Mouse (Mus musculus) heart, adult 2 months (tissue): ENCODE results near the gene Btbd11. TPM values are rescaled to one million over a fixed set of nuclear protein-coding genes. Genes with fewer than 3 reads are reported as not detected.
A peak's percentile ranks its signal among the peaks of the same experiment; 100 is the strongest.

Experiments used
- DNase-seq, 2 experiments: peaks; one replicate each; pipeline ENCODE4 v3.0.0; 2021
- H3K27ac ChIP-seq: fragments of 200-600 bp; 2 replicates; pipeline ENCODE4 v1.8.1; 2022
- H3K27me3 ChIP-seq: fragments of 200-500 bp; 2 replicates; pipeline ENCODE4 v1.6.1; 2012; ENCODE audit warnings: mild to moderate bottlenecking, low read length, inconsistent platforms, mixed read lengths; ENCODE audit not compliant: control insufficient read depth, insufficient read depth
- H3K36me3 ChIP-seq: fragments of 200-500 bp; 2 replicates; pipeline ENCODE4 v1.6.1; 2012; ENCODE audit warnings: low read length, inconsistent platforms; ENCODE audit not compliant: control insufficient read depth, insufficient read depth
- H3K4me1 ChIP-seq: fragments of 200-500 bp; 2 replicates; pipeline ENCODE4 v1.6.1; 2011; ENCODE audit warnings: low read length; ENCODE audit not compliant: control insufficient read depth, insufficient read depth
- H3K4me3 ChIP-seq: fragments of 200-600 bp; 2 replicates; pipeline ENCODE4 v1.8.1; 2022
- H3K79me2 ChIP-seq: fragments of 200-500 bp; replicated peaks from 2 replicates; pipeline ENCODE4 v1.6.1; 2012; ENCODE audit warnings: mild to moderate bottlenecking, inconsistent platforms, low read length, moderate library complexity, mixed read lengths; ENCODE audit not compliant: control insufficient read depth, insufficient read depth
- H3K9ac ChIP-seq: fragments of 200-500 bp; 2 replicates; pipeline ENCODE4 v1.6.1; 2012; ENCODE audit warnings: low read depth, mild to moderate bottlenecking, control low read depth, inconsistent platforms, low read length, mixed read lengths
- CTCF ChIP-seq: fragments of 200-600 bp; IDR thresholded peaks from 2 replicates; pipeline ENCODE4 v1.8.1; 2022; ENCODE audit warnings: antibody characterized with exemption, mild to moderate bottlenecking, moderate library complexity
- EP300 ChIP-seq: fragments of 200-500 bp; IDR thresholded peaks from 2 replicates; pipeline ENCODE4 v1.6.1; 2011; ENCODE audit warnings: low read depth, low read length, control low read depth; ENCODE audit not compliant: insufficient read depth
- POLR2A ChIP-seq: fragments of 200-500 bp; IDR thresholded peaks from 2 replicates; pipeline ENCODE4 v1.6.1; 2011; ENCODE audit warnings: mild to moderate bottlenecking, low read depth, low read length, control low read depth; ENCODE audit not compliant: insufficient read depth
- WGBS: fragments of 180-500 bp; shearing (Covaris S2); methylation state at CpG from one replicate; pipeline ENCODE4 v1.1.7; 2018; 5-methylcytosine and 5-hydroxymethylcytosine counted together
- intact Hi-C: fragments of 180-260 bp; cut with DNase I; formaldehyde crosslinking; loops from one replicate; pipeline ENCODE4 v1.15.1; 2025
- polyA plus RNA-seq: library from polyadenylated mRNA; depleted of rRNA; stranded (reverse); fragments of >200 nt; gene quantifications from 2 replicates; pipeline ENCODE4 v1.2.3, GENCODE M21; 2012
- total RNA-seq, 2 experiments: library from RNA; stranded (reverse); gene quantifications; 2 replicates each; pipeline ENCODE4 v1.2.3; 2021

The Btbd11 gene
- total and polyA plus RNA-seq, 3 experiments: 1.4 to 2.7 (median 1.8) TPM

DNA sequence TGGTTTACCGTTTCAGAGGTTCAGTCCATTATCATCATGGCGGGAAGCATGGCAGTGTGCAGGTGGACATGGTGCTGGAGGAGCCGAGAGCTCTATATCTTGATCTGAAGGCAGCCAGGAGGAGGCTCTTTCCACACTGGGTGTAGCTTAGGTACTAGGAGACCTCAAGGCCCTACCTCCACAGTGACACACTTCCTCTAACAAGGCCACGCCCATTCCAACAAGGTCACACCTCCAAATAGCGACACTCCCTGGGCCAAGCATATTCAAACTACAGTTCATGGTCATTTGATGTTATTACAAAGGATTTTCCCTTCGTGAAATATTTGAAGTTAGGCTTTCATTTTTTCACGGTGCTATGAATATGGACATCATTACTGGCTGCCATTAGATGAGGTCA lies 3.6 kb upstream of the Btbd11 start:
- Histone ChIP-seq H3K4me1 (no peaks in the 10 kb centered on the region), H3K9ac (no peak overlapping the region), H3K4me3 (no peak overlapping the region), H3K79me2 (no peaks in the 10 kb centered on the region), H3K27me3 (no peaks in the 10 kb centered on the region; the same call in 1 of the 2 replicates), H3K36me3 (no peaks in the 10 kb centered on the region), H3K27ac (no peak overlapping the region)
- intact Hi-C loops: loop anchor here (10.0 kb wide), 1 partner anchor 242 kb away; no protein-coding TSS in a partner anchor
- no peak for DNase-seq
- WGBS: 83% methylated on average over 7 of the region's 7 CpGs
- TF ChIP-seq CTCF (no peak), POLR2A (no peak), EP300 (no peak)

GRCm38 (mm10) chr10:85387219-85388070 lies 831 bp downstream of the Btbd11 start:
- WGBS: under 1% methylated on average over 78 of the region's 78 CpGs
- Histone ChIP-seq H3K27me3 (peaks cover 2% of the 10 kb centered on the region; the same call in 1 of the 2 replicates), H3K27ac (no peak overlapping the region; the same call in 1 of the 2 replicates), H3K4me3 (peak overlapping the region; percentile 69), H3K79me2 (no peaks in the 10 kb centered on the region), H3K4me1 (no peaks in the 10 kb centered on the region), H3K9ac (peak overlapping the region; percentile 64), H3K36me3 (no peaks in the 10 kb centered on the region)
- no peak for TF ChIP-seq EP300
- no peak for TF ChIP-seq POLR2A
- TF ChIP-seq CTCF: no peak
- intact Hi-C loops: loop anchor here (2.0 to 10.0 kb wide), 2 partner anchors 205 to 237 kb away; no protein-coding TSS in a partner anchor
- DNase-seq: peak; percentile 51 to 63

- H3K4me1 ChIP-seq: no peaks in the 10 kb centered on the region
- peaks cover 2% of the 10 kb centered on the region; the same call in 1 of the 2 replicates for H3K27me3 ChIP-seq
- 1% methylated on average over 49 of the region's 50 CpGs for WGBS
- peak; percentile 6 to 45 for DNase-seq
- peak overlapping the region; percentile 69 for H3K4me3 ChIP-seq
- H3K79me2 ChIP-seq: no peaks in the 10 kb centered on the region
- H3K9ac ChIP-seq: peak overlapping the region; percentile 64
- TF ChIP-seq CTCF (no peak), EP300 (no peak), POLR2A (no peak)
- intact Hi-C loops: loop anchor here (10.0 kb wide), 1 partner anchor 237 kb away; no protein-coding TSS in a partner anchor
- H3K27ac ChIP-seq: no peak overlapping the region
- H3K36me3 ChIP-seq: no peaks in the 10 kb centered on the region
Observed at GRCm38 (mm10) chr10:85388071-85388750, 1.6 kb downstream of the Btbd11 start.

DNA sequence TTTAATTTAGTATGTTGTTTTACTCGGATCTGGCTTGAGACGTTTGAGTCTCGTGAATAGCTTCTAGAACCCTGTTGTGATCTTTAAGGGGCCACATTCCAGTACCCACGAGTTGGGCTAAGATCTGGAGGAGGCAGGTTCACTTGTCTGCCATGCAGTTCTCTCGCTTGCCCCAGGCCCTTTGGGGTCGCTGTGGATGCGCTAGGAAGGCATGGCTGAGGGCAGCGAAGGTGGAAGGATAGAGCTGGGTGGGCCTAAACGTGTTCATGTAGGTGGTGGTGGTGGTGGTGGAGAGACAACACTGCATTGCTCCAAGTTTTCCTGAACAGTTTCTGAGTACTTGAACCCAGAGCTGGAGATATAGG lies 2.1 kb downstream of the Btbd11 start:
- Histone ChIP-seq H3K27ac (no peak overlapping the region), H3K79me2 (no peaks in the 10 kb centered on the region), H3K9ac (no peak overlapping the region), H3K4me3 (no peak overlapping the region; the same call in 1 of the 2 replicates), H3K4me1 (no peaks in the 10 kb centered on the region), H3K36me3 (no peaks in the 10 kb centered on the region), H3K27me3 (peaks cover 2% of the 10 kb centered on the region; the same call in 1 of the 2 replicates)
- peak; percentile 12 to 19 for DNase-seq
- WGBS: 4% methylated on average over 9 of the region's 9 CpGs
- TF ChIP-seq CTCF: peak; percentile 47
- TF ChIP-seq EP300: no peak
- intact Hi-C loops: loop anchor here (10.0 kb wide), 1 partner anchor 236 kb away; no protein-coding TSS in a partner anchor

DNA sequence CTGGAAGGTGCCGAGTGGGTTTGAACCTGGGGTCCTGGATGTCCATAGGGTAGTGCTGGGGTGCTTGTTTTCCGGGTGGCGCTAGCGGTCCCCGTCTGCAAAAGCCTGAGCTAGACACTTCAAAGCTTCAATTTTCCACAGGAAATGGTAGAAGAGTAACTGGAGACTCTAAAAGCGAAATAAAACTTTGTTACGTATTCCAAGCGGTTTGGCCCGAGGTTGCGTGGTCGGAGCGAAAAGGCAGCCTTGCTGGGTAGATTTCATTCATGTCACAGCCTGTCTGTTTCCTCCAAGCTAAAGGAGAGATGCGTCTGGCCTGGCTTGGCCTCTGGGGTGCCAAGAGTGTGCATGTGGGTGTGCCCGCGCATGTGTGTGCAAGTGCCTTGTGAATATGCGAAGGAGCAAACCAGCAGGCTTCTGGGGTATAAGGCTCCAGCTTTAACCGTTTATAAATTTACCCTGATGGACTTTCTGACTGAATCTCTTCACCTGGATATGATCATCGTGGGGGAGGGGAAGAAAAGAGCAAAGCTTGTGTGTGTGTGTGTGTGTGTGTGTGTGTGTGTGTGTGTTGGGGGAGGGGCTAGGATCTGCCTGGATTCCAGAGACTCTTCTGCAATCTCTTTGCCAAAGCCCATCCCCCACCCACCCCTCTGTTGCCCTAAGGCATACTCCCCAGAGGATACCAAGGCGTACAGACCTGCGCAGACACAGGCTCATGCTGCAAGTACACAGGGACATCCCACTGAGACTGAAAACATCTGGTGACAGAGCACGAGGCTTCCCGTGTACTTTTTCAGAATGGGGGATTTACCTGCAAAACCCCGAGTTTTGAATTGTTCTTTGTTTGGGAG lies 2.9 kb downstream of the Btbd11 start:
- intact Hi-C loops: loop anchor here (10.0 kb wide), 1 partner anchor 235 kb away; no protein-coding TSS in a partner anchor
- 62% methylated on average over 23 of the region's 23 CpGs for WGBS
- peaks cover 2% of the 10 kb centered on the region; the same call in 1 of the 2 replicates for H3K27me3 ChIP-seq
- TF ChIP-seq EP300 (no peak), POLR2A (no peak), CTCF (no peak)
- H3K4me3 ChIP-seq: no peak overlapping the region
- no peaks in the 10 kb centered on the region for H3K4me1 ChIP-seq
- H3K36me3 ChIP-seq: no peaks in the 10 kb centered on the region
- H3K27ac ChIP-seq: no peak overlapping the region
- DNase-seq: peak in 1 of 2 experiments; percentile 17
- no peak overlapping the region for H3K9ac ChIP-seq
- H3K79me2 ChIP-seq: no peaks in the 10 kb centered on the region
